ENCODE assay signal across 16 mouse cellular contexts in the genomic region with DNA sequence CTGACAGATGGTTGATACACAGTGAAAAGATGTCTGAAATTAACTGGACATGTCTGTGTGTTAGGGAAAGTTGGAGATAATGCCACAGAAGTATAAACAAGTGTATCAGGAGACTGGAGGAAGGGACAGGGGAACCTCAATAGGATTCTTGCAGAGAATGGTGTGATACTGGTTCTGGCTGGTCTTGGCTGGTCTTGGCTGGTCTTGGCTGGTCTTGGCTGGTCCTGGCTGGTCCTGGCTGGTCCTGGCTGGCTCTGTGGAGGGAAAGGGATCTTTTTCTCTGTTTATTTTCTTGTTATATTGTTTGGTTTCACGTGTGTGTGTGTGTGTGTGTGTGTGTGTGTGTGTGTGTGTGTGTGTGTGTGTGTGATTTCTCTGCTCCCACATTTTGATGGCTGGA. TPM values are rescaled to one million over a fixed set of nuclear protein-coding genes. Genes with fewer than 3 reads are reported as not detected.
"Had no signal": no experiment of that assay in that cellular context is flagged by ENCODE, and none has a peak within 500 bp of the region (broad histone marks: within the 10 kb centered on the region; RNA-seq: fewer than 3 reads in every experiment).

No protein-coding gene starts in this region.

- DNase-seq: left cerebral cortex, postnatal 4 days; liver; liver, embryonic 13.5 days; liver, postnatal 0 days; lung, adult 18-20 months; lung, adult 2 months; lung, embryonic 14.5 days; lung, postnatal 10 days; lung, postnatal 14 days; lung, postnatal 36 days; lung, postnatal 4 days; midbrain, embryonic 14.5 days had no signal

RNA-seq across cellular contexts. Expression of a gene that starts 33.4 kb away (rescaled TPM):
- total RNA-seq: left cerebral cortex, postnatal 4 days; megakaryocyte progenitor cell, adult 5-6 weeks; megakaryocyte, adult 5-6 weeks; megakaryocyte-erythroid progenitor cell, adult 5-6 weeks; monocyte, adult 5-6 weeks had no signal
